Mouse (Mus musculus) spleen, adult 18-20 months (tissue): ENCODE results near the gene Samd15.

Experiments used
- DNase-seq, 2 experiments: peaks; one replicate each; pipeline ENCODE4 v3.0.0; 2022; ENCODE audit warnings: mixed read lengths in 2 of 2

Gene Samd15

GRCm38 (mm10) chr12:87236882-87237483 lies 37.5 kb downstream of the Samd15 start:
- DNase-seq: peak in 1 of 2 experiments; percentile 24

DNA sequence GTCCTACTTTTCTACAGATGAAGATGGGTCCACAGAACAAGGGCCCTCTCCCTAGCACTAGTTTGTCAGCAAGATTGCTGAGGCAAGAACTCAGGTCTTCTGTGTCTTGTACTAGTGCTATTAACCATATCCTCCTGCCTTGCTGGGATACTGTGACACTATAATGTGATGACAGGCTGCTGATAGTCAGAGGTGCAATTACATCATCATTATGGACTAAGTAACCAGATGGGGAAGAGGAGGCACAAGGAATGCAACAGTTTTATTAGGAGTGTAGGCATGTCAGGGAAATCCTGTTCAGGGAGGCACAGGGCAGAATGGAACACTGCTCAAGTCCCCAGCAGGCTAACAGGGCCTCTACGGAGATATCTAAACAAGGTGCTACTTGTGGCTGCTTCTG lies 39.1 kb downstream of the Samd15 start, which contains the start of gene Noxred1:
Gene Noxred1 (minus strand): TSS at position 101 of the 400 bp plus-strand sequence.
- DNase-seq: no peak

- no peak for DNase-seq
These were observed 50.6 kb downstream of the Samd15 start for GRCm38 (mm10) chr12:87250161-87250560.

DNA sequence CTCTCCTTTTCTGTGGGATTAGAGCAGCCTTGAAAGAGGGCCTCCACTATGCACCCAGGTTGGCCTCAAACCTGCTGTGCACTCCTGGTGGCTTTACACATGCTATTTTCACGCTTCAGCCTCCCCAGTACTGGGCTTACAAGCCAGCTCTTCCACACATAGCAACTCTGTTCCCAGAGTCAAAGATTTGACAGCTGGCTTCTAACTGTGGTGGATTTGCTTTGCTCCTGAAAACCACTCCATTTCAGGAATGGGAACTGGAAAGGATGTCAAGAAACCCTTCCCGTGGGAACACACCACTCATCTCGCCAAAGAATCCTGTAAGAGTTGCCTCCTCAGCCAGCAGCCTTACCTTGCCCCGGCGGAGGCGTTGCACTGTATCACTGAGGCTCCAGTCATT lies 54.4 kb downstream of the Samd15 start:
- no peak for DNase-seq

DNA sequence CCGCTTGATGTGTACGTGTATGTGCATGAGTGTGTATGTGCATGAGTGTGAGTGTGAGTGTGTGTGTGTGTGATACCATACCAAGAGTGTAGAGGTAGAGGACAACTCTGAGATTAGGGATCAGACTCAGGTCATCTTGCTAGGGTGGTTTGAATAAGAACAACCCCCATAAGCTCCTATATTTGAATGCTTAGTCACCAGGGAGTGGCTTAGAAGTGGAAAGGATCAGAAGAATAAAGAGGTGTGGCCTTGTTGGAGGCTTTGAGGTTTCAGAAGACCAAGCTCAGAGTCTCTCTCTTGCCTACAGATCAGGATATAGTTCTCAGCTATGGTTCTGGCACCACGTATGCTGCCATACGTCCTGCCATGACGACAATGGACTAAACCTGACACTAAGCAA lies 57.1 kb downstream of the Samd15 start:
- no peak for DNase-seq

GRCm38 (mm10) chr12:87260562-87260961 lies 61.0 kb downstream of the Samd15 start:
- DNase-seq: no peak
